Mouse (Mus musculus): ENCODE data around the gene Tbc1d17. TPM values are rescaled to one million over a fixed set of nuclear protein-coding genes. Genes with fewer than 3 reads are reported as not detected.
A peak's percentile ranks its signal among the peaks of the same experiment; 100 is the strongest.

Gene Tbc1d17
- polyA plus RNA-seq, 1 experiment from 2014 or later = 69.3 TPM

DNA sequence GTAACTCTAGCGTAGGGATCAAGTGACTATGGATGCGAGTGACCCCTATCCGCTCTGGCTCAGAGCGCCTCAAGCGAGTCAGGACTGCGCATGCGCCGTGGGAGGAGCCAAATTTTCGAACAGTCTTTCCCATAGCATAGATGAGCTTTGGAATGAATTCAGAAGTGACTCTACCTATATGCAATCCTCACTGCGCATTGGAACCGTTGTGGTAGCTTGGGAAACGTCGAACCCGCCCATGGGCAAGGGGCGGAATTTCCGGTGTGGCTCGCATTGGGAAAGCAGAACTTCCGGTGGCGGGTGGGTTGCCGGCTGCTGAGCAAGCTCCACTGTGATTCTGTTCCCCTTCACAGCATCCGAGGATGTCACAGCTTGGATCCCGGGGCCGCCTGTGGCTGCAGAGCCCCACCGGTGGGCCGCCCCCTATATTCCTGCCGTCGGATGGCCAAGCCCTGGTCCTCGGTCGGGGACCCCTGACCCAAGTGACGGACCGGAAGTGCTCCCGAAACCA, 8.2 kb upstream of the Tbc1d17 start, which contains the start of gene Pnkp:
TSS of gene Pnkp (plus strand) at position 98 of the 511 bp plus-strand sequence.
- no peaks in the 10 kb centered on the region for H3K27me3 ChIP-seq (ENCODE audit: control insufficient read depth, insufficient read depth, low read length)
- H3K36me3 ChIP-seq (ENCODE audit: control insufficient read depth, insufficient read depth, low read length) = peaks cover 4% of the 10 kb centered on the region
- peak; percentile 32; the same call in 1 of the 2 replicates for ATAC-seq (ENCODE audit: insufficient read depth, low FRiP score, low TSS enrichment)
- peak within 1 kb of the TSS; percentile 84 for H3K27ac ChIP-seq (ENCODE audit: low read depth, low read length)
- peaks cover 29% of the 10 kb centered on the region for H3K4me1 ChIP-seq (ENCODE audit: control insufficient read depth, insufficient read depth, low read length)
- DNase-seq (ENCODE audit: low spot score) = peak; percentile 89
- peak within 1 kb of the TSS; percentile 70 for H3K4me3 ChIP-seq (ENCODE audit: low read depth, low read length)
- H3K9me3 ChIP-seq (ENCODE audit: control insufficient read depth, low read length) = no peaks in the 10 kb centered on the region
- peak within 1 kb of the TSS; percentile 73 for H3K4me2 ChIP-seq (ENCODE audit: low read depth)
- peak within 1 kb of the TSS; percentile 76 for H3K9ac ChIP-seq (ENCODE audit: low read length)
- under 1% methylated on average over 32 of the region's 32 CpGs for WGBS

GRCm38 (mm10) chr7:44856265-44856916, 7.5 kb upstream of the Tbc1d17 start:
- Histone ChIP-seq H3K36me3 (ENCODE audit: control insufficient read depth, insufficient read depth, low read length) (no peaks in the 10 kb centered on the region; the same call in 1 of the 2 replicates), H3K4me3 (ENCODE audit: low read depth, low read length) (peak overlapping the region; percentile 70), H3K9me3 (ENCODE audit: control insufficient read depth, low read length) (no peaks in the 10 kb centered on the region), H3K27ac (ENCODE audit: low read depth, low read length) (peak overlapping the region; percentile 84; the same call in 1 of the 2 replicates), H3K4me2 (ENCODE audit: low read depth) (peak overlapping the region; percentile 73), H3K9ac (ENCODE audit: low read length) (no peak overlapping the region; the same call in 1 of the 2 replicates), H3K4me1 (ENCODE audit: control insufficient read depth, insufficient read depth, low read length) (peaks cover 29% of the 10 kb centered on the region), H3K27me3 (ENCODE audit: control insufficient read depth, insufficient read depth, low read length) (no peaks in the 10 kb centered on the region)
- no peak for ATAC-seq (ENCODE audit: insufficient read depth, low FRiP score, low TSS enrichment)
- WGBS = 74% methylated on average over 9 of the region's 9 CpGs
- DNase-seq (ENCODE audit: low spot score) = no peak

- Histone ChIP-seq H3K4me3 (ENCODE audit: low read depth, low read length) (peak overlapping the region; percentile 44), H3K36me3 (ENCODE audit: control insufficient read depth, insufficient read depth, low read length) (no peaks in the 10 kb centered on the region), H3K9me3 (ENCODE audit: control insufficient read depth, low read length) (no peaks in the 10 kb centered on the region), H3K4me1 (ENCODE audit: control insufficient read depth, insufficient read depth, low read length) (peaks cover 34% of the 10 kb centered on the region), H3K27ac (ENCODE audit: low read depth, low read length) (peak overlapping the region; percentile 92), H3K9ac (ENCODE audit: low read length) (peak overlapping the region; percentile 69), H3K4me2 (ENCODE audit: low read depth) (peak overlapping the region; percentile 91), H3K27me3 (ENCODE audit: control insufficient read depth, insufficient read depth, low read length) (no peaks in the 10 kb centered on the region)
- no peak for DNase-seq (ENCODE audit: low spot score)
- ATAC-seq (ENCODE audit: insufficient read depth, low FRiP score, low TSS enrichment) = no peak
- WGBS = 49% methylated on average over 10 of the region's 10 CpGs
Observed at GRCm38 (mm10) chr7:44855036-44855435, 6.2 kb upstream of the Tbc1d17 start.

GRCm38 (mm10) chr7:44854356-44855031, 5.6 kb upstream of the Tbc1d17 start:
- peak overlapping the region; percentile 92 for H3K27ac ChIP-seq (ENCODE audit: low read depth, low read length)
- H3K4me1 ChIP-seq (ENCODE audit: control insufficient read depth, insufficient read depth, low read length) = peaks cover 34% of the 10 kb centered on the region
- DNase-seq (ENCODE audit: low spot score) (peak; percentile 78), ATAC-seq (ENCODE audit: insufficient read depth, low FRiP score, low TSS enrichment) (peak; percentile 17; the same call in 1 of the 2 replicates)
- peak overlapping the region; percentile 44 for H3K4me3 ChIP-seq (ENCODE audit: low read depth, low read length)
- 1% methylated on average over 45 of the region's 45 CpGs for WGBS
- peak overlapping the region; percentile 69 for H3K9ac ChIP-seq (ENCODE audit: low read length)
- no peaks in the 10 kb centered on the region for H3K36me3 ChIP-seq (ENCODE audit: control insufficient read depth, insufficient read depth, low read length)
- peak overlapping the region; percentile 91 for H3K4me2 ChIP-seq (ENCODE audit: low read depth)
- H3K27me3 ChIP-seq (ENCODE audit: control insufficient read depth, insufficient read depth, low read length) = no peaks in the 10 kb centered on the region
- no peaks in the 10 kb centered on the region for H3K9me3 ChIP-seq (ENCODE audit: control insufficient read depth, low read length)

DNA sequence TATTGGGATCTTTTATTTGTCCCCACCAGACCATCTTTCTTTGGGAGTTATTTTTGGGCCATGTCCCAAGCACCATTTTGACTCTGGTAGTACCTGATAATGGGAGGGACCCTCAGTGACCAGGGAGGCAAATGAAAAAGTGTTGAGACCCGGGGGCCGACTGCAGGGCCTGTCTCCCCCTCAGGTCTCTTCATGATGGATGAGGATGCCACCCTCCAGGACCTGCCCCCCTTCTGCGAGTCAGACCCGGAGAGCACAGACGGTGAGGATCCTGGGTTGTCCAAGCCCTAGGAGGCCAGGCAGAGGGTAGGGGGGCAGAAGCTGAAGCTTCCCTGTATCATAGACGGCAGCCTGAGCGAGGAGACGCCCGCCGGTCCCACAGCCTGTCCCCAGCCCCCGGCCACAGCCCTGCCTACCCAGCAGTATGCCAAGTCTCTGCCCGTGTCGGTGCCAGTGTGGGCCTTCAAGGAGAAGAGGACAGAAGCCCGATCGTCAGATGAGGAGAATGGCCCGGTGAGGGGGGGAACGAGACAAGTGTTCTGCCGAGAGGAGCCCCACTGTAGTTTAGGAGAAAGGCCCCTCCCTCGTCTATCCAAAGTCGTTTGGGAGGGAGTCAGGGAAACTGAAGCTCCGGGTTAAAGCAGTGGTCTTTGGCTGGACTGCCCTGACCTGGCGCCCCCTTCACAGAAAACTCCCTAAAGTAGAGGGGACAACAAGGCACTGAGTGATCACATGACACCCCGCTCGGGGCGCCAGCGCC, 4.9 kb upstream of the Tbc1d17 start:
- Histone ChIP-seq H3K27ac (ENCODE audit: low read depth, low read length) (peak overlapping the region; percentile 92), H3K4me2 (ENCODE audit: low read depth) (peak overlapping the region; percentile 91), H3K9ac (ENCODE audit: low read length) (peak overlapping the region; percentile 69), H3K9me3 (ENCODE audit: control insufficient read depth, low read length) (no peaks in the 10 kb centered on the region), H3K4me3 (ENCODE audit: low read depth, low read length) (peak overlapping the region; percentile 44), H3K36me3 (ENCODE audit: control insufficient read depth, insufficient read depth, low read length) (no peaks in the 10 kb centered on the region), H3K27me3 (ENCODE audit: control insufficient read depth, insufficient read depth, low read length) (no peaks in the 10 kb centered on the region), H3K4me1 (ENCODE audit: control insufficient read depth, insufficient read depth, low read length) (peaks cover 34% of the 10 kb centered on the region)
- no peak for DNase-seq (ENCODE audit: low spot score)
- no peak for ATAC-seq (ENCODE audit: insufficient read depth, low FRiP score, low TSS enrichment)
- WGBS = 29% methylated on average over 26 of the region's 26 CpGs

DNA sequence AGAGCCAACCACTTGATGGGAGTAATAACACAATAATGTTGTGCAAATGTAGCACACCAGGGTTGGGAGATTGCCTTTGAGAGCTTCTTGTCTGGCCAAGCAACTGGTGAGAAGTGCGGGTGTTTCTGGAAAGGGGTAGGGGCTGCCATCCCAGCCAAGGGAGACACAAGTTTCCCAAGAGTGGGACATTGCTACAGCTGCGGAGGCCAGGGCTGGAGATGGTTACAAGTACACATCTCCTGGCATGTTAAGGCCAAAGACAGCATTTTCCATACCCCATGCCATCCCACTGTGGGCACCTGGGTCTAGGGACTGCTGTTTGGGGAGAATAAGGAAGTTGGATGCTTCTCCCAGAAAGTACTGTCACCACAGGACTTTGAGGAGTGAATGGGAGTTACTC, 4.2 kb upstream of the Tbc1d17 start:
- no peaks in the 10 kb centered on the region for H3K9me3 ChIP-seq (ENCODE audit: control insufficient read depth, low read length)
- no peaks in the 10 kb centered on the region for H3K36me3 ChIP-seq (ENCODE audit: control insufficient read depth, insufficient read depth, low read length)
- no peak overlapping the region for H3K4me3 ChIP-seq (ENCODE audit: low read depth, low read length)
- no peaks in the 10 kb centered on the region for H3K27me3 ChIP-seq (ENCODE audit: control insufficient read depth, insufficient read depth, low read length)
- H3K9ac ChIP-seq (ENCODE audit: low read length) = no peak overlapping the region
- ATAC-seq (ENCODE audit: insufficient read depth, low FRiP score, low TSS enrichment) (no peak), DNase-seq (ENCODE audit: low spot score) (no peak)
- no peak overlapping the region; the same call in 1 of the 2 replicates for H3K4me2 ChIP-seq (ENCODE audit: low read depth)
- H3K27ac ChIP-seq (ENCODE audit: low read depth, low read length) = no peak overlapping the region
- 88% methylated on average over 2 of the region's 2 CpGs for WGBS
- H3K4me1 ChIP-seq (ENCODE audit: control insufficient read depth, insufficient read depth, low read length) = peaks cover 33% of the 10 kb centered on the region

DNA sequence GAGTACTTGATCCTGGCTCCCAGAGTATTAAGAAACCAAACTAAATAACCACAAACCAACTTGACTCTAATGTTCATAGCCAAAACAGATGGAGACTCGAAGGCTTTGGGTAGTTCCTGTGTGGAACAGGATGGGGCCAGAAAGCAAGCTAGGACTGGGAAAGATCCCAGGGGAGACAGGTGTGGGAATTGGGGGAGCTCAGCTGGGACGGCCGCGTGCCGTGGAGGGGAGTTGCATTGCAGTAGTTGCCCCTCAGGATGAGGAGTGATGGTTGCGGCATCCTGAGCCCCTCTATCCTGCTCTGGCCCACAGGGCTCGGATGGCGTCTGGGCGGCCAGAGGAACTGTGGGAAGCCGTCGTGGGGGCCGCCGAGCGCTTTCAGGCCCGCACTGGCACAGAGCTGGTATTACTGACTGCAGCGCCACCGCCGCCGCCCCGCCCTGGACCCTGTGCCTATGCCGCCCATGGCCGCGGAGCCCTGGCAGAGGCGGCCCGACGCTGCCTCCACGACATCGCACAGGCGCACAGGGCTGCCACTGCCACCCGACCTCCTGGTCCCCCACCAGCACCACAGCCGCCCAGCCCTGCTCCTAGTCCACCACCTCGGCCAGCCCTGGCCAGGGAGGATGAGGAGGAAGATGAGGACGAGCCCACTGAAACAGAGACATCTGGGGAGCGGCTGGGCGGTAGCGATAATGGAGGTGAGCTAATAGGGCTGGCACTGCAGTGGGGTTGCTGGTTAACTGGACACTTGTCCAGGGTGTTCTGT, 3.6 kb upstream of the Tbc1d17 start:
- H3K4me2 ChIP-seq (ENCODE audit: low read depth) = no peak overlapping the region
- no peak for DNase-seq (ENCODE audit: low spot score)
- 94% methylated on average over 36 of the region's 36 CpGs for WGBS

More for the DNA sequence above, 3.6 kb upstream of the Tbc1d17 start:
- Histone ChIP-seq H3K4me3 (ENCODE audit: low read depth, low read length) (no peak overlapping the region), H3K9ac (ENCODE audit: low read length) (no peak overlapping the region), H3K27me3 (ENCODE audit: control insufficient read depth, insufficient read depth, low read length) (no peaks in the 10 kb centered on the region), H3K36me3 (ENCODE audit: control insufficient read depth, insufficient read depth, low read length) (no peaks in the 10 kb centered on the region), H3K4me1 (ENCODE audit: control insufficient read depth, insufficient read depth, low read length) (peaks cover 32% of the 10 kb centered on the region), H3K27ac (ENCODE audit: low read depth, low read length) (no peak overlapping the region), H3K9me3 (ENCODE audit: control insufficient read depth, low read length) (no peaks in the 10 kb centered on the region)
- ATAC-seq (ENCODE audit: insufficient read depth, low FRiP score, low TSS enrichment) = no peak
